Mouse (Mus musculus) cerebellum, postnatal 25 days (tissue): ENCODE measurements around the gene Wnk4.

Experiments used
- DNase-seq, 2 experiments: peaks; one replicate each; pipeline ENCODE4 v3.0.0; 2021; ENCODE audit warnings: mixed read lengths in 2 of 2

Gene Wnk4

DNA sequence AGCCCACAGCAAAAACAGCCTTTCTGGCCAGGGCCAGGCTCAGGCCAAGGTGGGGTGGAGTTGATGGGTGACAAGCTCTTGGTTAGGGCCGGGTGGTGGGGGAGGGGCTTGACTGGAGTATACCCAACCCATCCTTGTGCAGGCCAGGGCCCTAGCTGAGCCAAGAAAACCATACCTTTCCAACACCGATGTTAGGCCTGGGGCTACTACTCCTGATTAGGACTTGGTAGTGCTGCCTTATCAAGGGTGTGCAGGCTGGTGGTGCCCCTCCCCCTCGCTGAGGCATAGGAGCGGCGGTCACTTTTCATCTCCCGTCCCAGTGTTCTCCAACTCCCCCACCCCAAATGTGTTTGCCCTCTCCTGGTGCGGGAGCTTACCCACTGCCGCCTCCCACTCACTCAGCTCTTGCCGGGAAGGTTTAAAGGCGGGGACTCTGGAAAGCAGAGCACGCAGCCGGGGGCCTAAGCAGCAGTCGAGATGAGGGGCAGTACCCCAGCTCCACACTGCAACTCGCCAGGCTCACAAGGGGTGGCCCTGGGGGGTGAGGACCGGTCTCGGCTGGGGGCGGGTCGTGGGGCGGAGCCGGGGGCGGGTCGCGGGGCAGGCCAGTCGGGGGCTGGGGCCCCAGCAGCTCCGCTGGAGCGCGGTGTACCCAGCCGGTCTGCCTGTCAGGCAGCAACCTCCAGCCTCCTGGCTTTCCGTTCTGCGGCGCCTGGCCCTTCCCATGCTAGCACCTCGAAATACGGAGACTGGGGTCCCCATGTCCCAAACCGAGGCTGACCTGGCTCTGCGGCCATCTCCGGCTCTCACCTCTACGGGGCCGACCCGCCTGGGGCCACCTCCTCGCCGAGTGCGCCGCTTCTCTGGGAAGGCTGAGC is at the start of gene Wnk4:
Gene Wnk4, plus strand, starts transcription at position 620 of the 878 bp plus-strand sequence.
- DNase-seq = peak; percentile 55 to 64

DNA sequence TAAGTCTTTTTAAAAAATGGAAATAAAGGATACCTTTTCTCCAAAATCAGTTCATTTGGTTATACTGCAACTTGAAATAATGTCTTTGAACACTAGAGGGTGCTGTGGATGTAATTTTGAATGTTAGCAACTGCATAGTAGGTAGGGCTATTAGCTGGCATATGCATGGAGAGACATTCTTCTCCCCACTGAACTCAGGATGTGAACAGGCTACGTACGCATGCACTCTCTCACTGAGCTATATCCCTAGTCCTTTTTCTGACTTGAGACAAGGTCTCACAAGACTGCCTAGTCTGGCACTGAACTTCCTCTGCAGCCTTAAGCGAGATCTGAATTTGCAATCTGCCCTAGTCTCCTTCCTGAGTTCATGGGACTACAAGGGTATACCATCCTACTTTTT is 48.4 kb upstream of the Wnk4 start:
- DNase-seq = peak; percentile 23 to 32

- no peak for DNase-seq
Measured at GRCm38 (mm10) chr11:101216936-101217335, 43.4 kb upstream of the Wnk4 start.

DNA sequence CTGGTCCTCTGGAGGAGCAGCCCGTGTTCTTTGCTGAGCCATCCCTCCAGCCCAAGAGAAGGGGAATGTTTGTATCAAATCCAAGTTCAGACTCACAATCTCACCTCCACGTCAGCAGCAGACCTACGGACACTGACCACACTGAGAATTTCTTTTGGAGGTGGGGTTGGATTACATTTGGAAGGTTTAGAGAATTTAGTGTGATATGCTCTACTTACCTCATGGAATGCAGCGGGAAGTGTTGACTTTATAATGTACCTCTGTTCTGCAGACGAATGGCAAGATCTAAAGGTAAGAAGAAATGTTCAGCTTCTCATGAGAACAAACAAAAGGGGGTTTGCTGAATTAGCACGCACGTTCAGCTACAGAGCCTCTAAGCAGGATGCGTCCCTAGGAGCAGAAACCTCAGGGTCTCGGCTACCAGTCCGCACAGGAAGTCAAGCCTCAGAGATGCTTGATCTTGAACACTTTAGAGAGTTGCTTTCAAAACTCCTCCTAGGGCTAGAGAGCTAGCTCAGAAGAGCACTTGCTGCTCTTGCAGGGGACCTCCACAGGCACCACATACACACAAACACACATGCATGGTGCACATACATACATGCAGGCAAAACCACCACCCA is 41.8 kb upstream of the Wnk4 start:
- no peak for DNase-seq

- DNase-seq = no peak
Measured at GRCm38 (mm10) chr11:101220853-101221252, 39.5 kb upstream of the Wnk4 start.

- DNase-seq = no peak
Measured at GRCm38 (mm10) chr11:101221306-101221986, 38.9 kb upstream of the Wnk4 start.

- no peak for DNase-seq
Measured at GRCm38 (mm10) chr11:101224337-101224736, 36.0 kb upstream of the Wnk4 start.

GRCm38 (mm10) chr11:101225331-101226064 is 34.9 kb upstream of the Wnk4 start:
- no peak for DNase-seq

DNA sequence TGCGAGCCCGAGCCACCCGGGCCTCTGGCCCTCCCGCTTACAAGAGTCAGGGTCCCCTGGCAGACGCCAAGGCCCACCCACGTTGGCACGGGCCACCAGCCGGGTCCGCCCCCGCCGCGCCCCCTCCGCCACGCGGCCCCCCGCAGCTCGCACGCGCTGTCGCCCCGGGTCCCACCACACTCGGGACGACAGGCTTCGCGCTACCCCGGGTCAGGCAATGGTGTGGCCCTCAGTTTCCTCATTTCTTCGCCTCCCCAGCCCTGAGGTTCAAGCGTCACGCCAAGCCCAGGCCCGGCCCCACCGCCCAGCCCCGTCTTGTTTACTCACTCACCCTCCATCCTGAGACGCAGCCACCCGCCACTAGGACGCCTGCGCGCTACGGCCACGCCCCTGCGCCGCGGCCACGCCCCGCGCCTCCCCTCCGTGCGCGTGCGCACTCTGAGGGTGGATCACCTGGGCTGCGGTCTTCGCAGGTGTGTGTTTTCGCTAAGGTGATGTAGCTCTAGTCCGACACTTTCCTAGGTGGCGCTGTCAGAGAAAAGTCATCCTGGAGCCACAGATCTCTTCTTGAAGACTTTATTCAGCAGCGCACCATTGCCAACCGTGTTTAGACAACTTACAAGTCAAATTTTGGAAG is 34.2 kb upstream of the Wnk4 start, which contains the start of gene Ezh1:
Gene Ezh1, minus strand, starts transcription at position 399 of the 637 bp plus-strand sequence.
- peak; percentile 97 for DNase-seq

DNA sequence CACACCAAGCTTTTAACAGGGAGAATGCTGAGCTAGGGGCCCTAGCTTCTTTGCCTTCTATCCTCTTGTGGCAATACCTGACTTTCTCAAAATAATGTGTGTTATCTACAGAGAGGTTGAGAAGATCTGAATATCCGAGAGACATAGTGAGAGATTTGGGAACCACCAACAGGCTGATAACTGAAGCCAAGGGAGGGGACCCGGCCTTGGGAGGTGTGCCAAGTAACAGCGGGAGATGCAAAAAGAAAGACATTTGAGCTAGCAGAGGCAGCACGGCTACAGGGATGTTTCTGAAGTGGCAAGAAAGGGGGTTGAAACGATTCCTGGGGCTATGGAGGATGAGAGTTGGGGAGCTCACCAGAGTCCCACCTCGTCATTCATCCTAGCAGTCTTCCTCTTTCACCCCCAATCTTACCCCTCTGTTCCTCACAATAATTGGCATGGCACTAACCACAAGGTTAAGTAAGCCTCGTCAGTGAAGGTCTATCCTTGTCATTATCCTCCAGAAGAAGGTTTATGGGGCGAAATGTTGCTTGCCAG is 30.9 kb upstream of the Wnk4 start:
- peak in 1 of 2 experiments; percentile 36 for DNase-seq

- DNase-seq = no peak
Measured at GRCm38 (mm10) chr11:101230061-101230511, 30.3 kb upstream of the Wnk4 start.

DNA sequence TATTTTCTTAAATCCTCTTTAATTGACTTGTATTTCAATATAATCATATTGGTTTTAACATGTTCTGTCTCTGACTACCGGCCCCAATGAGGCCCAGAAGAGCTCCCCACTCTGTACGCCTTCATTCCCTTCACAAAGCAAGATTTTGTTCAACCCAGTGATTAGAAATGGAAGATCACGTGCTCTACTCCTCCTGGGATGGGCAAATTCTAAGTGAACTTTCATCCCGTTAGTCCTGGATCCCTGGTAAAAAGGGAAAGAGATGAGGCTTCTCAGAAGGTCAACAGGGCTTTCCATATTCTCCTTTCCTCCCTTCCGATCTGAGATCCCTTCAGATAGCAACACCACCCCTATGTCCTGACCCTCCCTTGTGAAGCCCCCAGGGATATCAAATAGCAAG is 29.8 kb upstream of the Wnk4 start:
- no peak for DNase-seq

GRCm38 (mm10) chr11:101230991-101231871 is 29.1 kb upstream of the Wnk4 start:
- peak; percentile 17 to 20 for DNase-seq

DNA sequence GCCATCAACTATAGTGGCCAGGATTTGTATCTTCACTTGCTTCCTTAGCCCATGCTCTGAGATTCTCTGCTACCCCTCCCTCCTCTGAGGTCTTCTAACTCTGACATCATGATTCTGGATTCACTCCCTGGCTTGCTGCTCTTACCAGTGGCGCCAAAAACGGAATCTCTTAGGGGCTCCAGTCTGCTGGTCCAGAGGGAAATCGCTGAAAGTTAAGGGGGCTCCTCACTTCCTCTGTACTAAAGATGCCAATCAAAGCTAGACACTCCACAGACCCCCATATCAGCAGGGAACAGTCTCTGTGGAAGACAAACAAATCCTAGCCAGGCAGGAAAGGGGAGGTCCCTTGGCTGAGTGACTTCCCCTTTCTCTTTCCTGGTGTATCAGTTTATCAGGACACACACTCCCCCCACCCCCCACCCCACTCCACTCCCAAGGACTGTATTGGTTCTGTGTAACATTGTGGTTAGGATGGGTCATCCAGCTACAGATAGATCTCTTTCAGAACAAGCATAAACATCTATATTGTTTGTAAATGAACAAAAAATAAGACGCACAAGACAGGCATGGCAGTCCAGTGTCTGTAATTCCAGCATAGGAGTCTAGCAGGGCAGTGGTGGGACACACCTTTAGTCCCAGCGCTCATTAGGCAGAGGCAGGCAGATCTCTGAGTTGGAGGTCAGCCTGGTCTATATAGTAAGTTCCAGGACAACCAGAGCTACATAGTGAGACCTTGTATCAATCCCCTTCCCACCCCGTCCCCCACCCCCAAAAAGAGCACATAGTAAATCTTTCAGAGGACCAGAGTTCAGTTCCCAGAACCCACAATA is 28.1 kb upstream of the Wnk4 start:
- no peak for DNase-seq

- DNase-seq = no peak
Measured at GRCm38 (mm10) chr11:101233240-101233639, 27.1 kb upstream of the Wnk4 start.

GRCm38 (mm10) chr11:101234124-101234523 is 26.2 kb upstream of the Wnk4 start:
- DNase-seq = no peak

- no peak for DNase-seq
Measured at GRCm38 (mm10) chr11:101235429-101235828, 24.9 kb upstream of the Wnk4 start.

DNA sequence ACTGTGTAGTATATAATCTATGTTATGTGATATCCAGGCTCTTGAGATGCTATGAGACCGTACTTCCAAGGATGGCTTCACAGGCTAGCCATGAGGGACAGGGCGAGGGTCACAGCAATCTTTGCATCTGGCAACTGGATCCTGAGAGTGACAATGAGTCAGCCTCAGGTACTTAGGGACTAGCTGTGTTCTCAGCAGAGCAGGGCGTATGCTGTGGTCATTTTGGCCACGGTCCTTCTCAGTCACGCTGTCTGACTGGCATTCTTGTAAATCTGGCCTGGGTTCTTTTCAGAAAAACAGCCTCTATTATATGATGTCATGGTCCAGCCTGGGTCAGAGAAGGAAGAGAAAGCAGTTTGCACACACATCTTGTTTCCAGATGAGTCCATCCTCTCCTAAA is 23.6 kb upstream of the Wnk4 start:
- DNase-seq = no peak

GRCm38 (mm10) chr11:101238071-101238647 is 22.2 kb upstream of the Wnk4 start:
- no peak for DNase-seq

DNA sequence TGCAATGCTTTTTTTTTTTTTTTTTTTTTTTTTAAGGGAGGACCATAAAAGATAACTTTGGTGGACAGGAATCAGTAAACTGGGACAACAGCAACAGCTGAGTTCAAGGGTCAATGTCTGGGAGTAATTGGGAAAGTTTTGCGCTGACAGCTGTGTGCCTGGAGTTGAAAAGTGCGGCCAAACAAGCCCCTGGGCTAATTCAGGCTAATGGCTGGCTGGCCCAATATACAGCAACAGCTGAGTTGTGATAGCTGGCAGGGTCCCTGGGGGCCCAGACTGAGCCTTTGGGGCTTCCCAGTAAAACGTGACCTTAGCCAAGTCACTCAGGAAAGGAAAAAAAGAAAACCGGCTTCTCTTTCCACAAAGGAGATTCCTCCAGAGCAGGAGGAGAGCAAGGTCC is 15.3 kb upstream of the Wnk4 start:
- DNase-seq = no peak
